Mouse (Mus musculus): ENCODE data around the gene Upp2. TPM values are rescaled to one million over a fixed set of nuclear protein-coding genes. Genes with fewer than 3 reads are reported as not detected.
A peak's percentile ranks its signal among the peaks of the same experiment; 100 is the strongest.

The Upp2 gene
- polyA plus RNA-seq (2016; fragmentation: Nextera tagmentation; extraction: Ambion mirVana): 4.8 and 5.2 TPM in 2 replicates

DNA sequence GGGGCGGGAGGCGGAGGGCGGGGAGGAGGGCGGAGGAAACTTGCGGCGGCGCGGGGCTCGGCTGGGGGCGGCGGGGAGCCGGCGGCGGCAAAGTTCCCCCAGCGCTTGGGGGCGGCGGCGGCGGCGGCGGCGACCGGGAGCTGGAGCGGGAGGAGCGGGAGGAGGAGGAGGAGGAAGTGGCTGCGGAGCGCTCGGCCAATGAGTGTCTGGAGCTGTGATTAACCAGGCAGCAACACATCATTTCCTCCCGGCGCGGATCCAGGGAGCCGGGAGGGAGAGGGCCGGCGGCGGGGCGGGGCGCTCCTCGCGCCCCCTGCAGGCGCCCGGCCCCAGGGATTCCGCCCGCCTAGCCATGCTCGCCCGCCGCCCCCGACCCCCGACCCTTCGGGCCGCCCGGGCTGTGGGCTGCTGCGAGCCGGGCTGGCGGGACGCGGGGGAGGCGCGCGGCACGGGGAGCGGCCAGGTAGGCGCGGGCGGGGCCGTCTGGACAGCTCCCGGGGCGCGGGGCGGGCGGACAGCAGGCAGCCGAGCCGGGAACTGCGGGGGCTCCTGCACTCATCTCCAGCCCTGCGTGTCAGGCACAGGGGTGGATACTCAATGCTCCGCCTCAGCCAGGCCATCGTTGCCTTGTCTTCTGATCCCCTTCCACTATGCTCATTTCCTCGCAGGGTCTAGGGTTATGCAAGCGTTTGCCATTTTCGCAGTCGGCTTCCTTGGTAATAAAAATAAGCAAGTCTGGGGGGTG lies at the start of gene Upp2, which contains the start of gene Acvr1:
Gene Upp2, plus strand, starts transcription at position 233 of the 745 bp plus-strand sequence.
Gene Acvr1, minus strand, starts transcription at position 92 of the 745 bp plus-strand sequence.
- Histone ChIP-seq H3K27ac (peak within 1 kb of the TSS; percentile 96), H3K4me3 (peak within 1 kb of the TSS; percentile 92), H3K36me3 (no peaks in the 10 kb centered on the region), H3K9me3 (no peaks in the 10 kb centered on the region), H3K27me3 (ENCODE audit: insufficient read depth, poor library complexity, severe bottlenecking) (no peaks in the 10 kb centered on the region), H3K4me1 (replicated peaks) (peaks cover 54% of the 10 kb centered on the region)
- peak; percentile 86 for DNase-seq (ENCODE audit: low spot score)
- 1% methylated on average over 58 of the region's 80 CpGs for WGBS

DNA sequence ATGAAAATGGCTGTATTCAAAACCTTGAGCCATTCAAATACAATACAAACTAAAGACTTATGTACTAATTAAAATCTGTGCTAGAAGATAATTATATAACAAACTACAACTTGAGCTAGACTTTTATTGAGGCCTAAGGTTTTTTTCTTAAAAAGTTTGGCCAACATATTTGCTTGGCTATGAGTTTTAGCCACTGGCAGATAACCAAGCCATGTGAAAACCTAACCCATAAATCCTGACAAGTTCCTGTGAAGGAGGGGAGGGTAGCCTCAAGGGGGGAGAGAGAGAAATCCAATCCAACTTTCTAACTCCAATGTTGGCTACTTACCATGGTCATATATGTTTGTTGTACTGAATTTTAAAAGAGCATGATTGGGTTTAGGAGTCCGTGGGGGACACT lies 48.6 kb upstream of the Upp2 start:
- H3K27me3 ChIP-seq (ENCODE audit: insufficient read depth, poor library complexity, severe bottlenecking): no peaks in the 10 kb centered on the region
- H3K4me1 ChIP-seq (replicated peaks): peaks cover 28% of the 10 kb centered on the region
- 84% methylated on average over 1 of the region's 1 CpGs for WGBS
- 0 out of 2 replicates have a peak, but pooled peaks cover 3% of the 10 kb centered on the region for H3K36me3 ChIP-seq
- no peaks in the 10 kb centered on the region for H3K9me3 ChIP-seq
- no peak for DNase-seq (ENCODE audit: low spot score)
- no peak overlapping the region for H3K27ac ChIP-seq
- H3K4me3 ChIP-seq: no peak overlapping the region

DNA sequence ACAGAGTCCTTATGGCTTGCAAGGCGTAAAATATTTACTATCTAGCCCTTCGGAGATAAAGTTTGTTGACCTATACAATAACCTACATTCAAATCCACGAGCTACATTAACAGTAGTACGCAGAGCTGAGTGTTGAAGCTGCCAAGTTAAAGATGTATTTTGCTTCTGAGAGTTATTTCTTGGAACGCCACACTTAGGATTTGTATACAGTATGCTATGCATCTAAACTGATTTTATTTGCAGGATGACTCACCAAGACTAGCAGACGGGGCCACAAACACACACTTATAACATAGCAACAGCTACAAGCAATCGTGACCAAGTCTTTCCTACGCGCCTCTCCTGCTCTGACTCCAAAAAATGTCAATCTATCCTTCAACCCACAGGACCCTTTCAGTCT lies 46.4 kb upstream of the Upp2 start:
- 95% methylated on average over 9 of the region's 9 CpGs for WGBS
- no peak for DNase-seq (ENCODE audit: low spot score)
- no peaks in the 10 kb centered on the region for H3K9me3 ChIP-seq

DNA sequence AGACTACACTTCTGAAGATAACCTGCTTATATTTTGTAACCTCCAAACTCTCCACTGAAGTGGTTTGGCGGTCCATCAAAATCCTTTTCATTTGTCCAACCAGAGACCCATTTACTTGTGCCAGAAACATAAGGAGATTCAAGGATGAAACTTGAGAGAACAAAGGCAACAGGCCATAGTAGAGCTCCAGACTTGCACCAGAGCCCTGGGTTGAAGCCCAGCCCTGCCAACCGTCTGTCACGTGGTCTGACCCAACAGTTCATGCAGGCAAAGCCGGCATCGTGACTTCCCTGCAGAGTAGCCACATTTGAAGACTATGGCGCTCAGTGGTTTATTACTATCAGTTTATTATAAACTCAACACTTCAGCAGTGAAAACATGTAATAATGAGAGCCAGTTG lies 45.5 kb upstream of the Upp2 start:
- Histone ChIP-seq H3K27me3 (ENCODE audit: insufficient read depth, poor library complexity, severe bottlenecking) (no peaks in the 10 kb centered on the region), H3K4me3 (no peak overlapping the region), H3K4me1 (replicated peaks) (peaks cover 12% of the 10 kb centered on the region), H3K36me3 (no peaks in the 10 kb centered on the region), H3K9me3 (no peaks in the 10 kb centered on the region), H3K27ac (no peak overlapping the region)
- no peak for DNase-seq (ENCODE audit: low spot score)
- WGBS: 90% methylated on average over 6 of the region's 6 CpGs

More for the DNA sequence above, 46.4 kb upstream of the Upp2 start:
- H3K4me1 ChIP-seq (replicated peaks): peaks cover 21% of the 10 kb centered on the region
- H3K27ac ChIP-seq: no peak overlapping the region
- H3K36me3 ChIP-seq: no peaks in the 10 kb centered on the region
- no peak overlapping the region for H3K4me3 ChIP-seq
- H3K27me3 ChIP-seq (ENCODE audit: insufficient read depth, poor library complexity, severe bottlenecking): no peaks in the 10 kb centered on the region

DNA sequence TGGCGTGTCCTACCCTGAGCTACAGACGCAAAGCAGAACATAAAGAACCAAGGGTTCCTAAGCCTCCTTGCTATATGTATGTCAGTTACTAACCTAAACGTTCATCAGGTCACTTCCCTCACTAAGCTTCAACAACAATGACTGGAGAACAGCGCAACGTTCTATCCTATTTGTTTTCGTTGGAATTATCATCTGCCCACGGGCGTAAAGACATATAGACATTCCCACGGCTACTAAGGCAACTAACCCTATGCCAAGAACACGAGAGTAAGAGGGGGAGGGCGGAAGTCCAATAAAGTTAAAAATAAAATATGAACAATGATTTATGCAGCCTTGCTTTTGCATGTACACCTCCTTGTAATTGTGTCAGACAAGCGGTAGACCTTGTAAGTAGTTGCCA lies 44.0 kb upstream of the Upp2 start:
- Histone ChIP-seq H3K36me3 (no peaks in the 10 kb centered on the region), H3K9me3 (no peaks in the 10 kb centered on the region), H3K27ac (no peak overlapping the region), H3K27me3 (ENCODE audit: insufficient read depth, poor library complexity, severe bottlenecking) (no peaks in the 10 kb centered on the region), H3K4me3 (no peak overlapping the region), H3K4me1 (replicated peaks) (peaks cover 10% of the 10 kb centered on the region)
- 87% methylated on average over 12 of the region's 12 CpGs for WGBS
- no peak for DNase-seq (ENCODE audit: low spot score)

DNA sequence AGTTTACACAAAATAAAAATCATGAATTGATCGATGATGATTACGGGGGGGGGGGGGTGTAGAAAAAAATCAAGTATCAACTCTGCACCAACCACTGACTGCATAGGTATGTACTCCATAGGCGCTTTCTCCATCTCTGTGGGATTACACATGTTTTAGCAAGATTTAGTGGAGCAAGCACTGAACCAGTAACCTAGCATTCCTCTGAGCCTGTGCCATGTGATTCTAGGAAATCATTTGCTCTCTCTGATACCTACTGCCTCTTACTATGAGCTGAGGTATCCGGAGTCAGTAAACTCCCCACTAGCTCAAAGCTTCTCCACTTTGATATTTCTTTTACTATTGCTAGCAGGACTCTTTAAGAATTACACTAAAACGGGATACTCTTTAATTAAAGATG lies 43.2 kb upstream of the Upp2 start:
- Histone ChIP-seq H3K9me3 (no peaks in the 10 kb centered on the region), H3K4me1 (replicated peaks) (peaks cover 13% of the 10 kb centered on the region), H3K36me3 (no peaks in the 10 kb centered on the region), H3K27ac (no peak overlapping the region), H3K4me3 (no peak overlapping the region), H3K27me3 (ENCODE audit: insufficient read depth, poor library complexity, severe bottlenecking) (no peaks in the 10 kb centered on the region)
- 91% methylated on average over 5 of the region's 5 CpGs for WGBS
- DNase-seq (ENCODE audit: low spot score): no peak

DNA sequence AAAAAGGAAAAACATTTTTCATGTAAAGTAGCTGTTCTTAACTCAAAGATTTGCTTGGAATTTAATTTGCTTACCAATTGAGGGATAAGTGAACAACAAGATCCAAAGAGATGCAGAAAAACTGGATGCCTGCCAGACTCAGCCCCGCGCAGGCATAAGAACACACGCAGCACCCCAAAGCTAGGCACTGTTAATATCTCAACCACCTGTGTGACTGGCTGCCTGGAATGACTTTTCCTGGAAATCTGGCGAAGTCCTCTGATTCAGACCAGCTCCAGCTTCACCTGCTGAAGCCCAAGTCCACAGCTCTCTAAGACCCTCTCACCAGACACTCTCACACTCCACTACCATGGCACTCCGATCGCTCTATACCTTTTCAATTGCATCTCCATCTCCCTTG lies 42.7 kb upstream of the Upp2 start:
- Histone ChIP-seq H3K4me1 (replicated peaks) (peaks cover 15% of the 10 kb centered on the region), H3K4me3 (no peak overlapping the region), H3K9me3 (no peaks in the 10 kb centered on the region), H3K27me3 (ENCODE audit: insufficient read depth, poor library complexity, severe bottlenecking) (no peaks in the 10 kb centered on the region), H3K27ac (no peak overlapping the region), H3K36me3 (no peaks in the 10 kb centered on the region)
- DNase-seq (ENCODE audit: low spot score): no peak
- 95% methylated on average over 6 of the region's 6 CpGs for whole genome bisulfite sequencing

DNA sequence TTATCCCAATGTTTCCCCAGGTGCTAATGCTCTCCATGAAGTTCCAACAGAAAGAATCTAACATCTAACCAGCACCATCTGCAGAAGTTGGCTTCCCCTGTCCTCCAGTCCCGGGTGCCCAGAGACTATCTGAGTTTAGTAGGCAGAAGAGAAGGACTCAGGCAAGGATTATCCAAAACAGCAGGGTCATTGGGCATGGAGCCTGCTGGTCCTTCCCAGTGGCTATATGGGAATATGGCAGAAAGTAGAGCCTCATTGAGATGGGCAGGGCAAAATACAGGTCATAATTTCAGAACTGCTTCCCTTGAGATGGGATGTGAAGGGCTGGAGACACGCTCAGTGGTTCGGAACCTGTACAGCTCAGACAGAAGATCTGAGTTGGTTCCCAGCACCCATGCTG lies 39.3 kb upstream of the Upp2 start:
- WGBS: 75% methylated on average over 3 of the region's 3 CpGs
- no peak overlapping the region for H3K27ac ChIP-seq
- H3K4me3 ChIP-seq: no peak overlapping the region
- H3K4me1 ChIP-seq (replicated peaks): peaks cover 40% of the 10 kb centered on the region
- DNase-seq (ENCODE audit: low spot score): no peak
- no peaks in the 10 kb centered on the region for H3K9me3 ChIP-seq
- H3K36me3 ChIP-seq: no peaks in the 10 kb centered on the region
- no peaks in the 10 kb centered on the region for H3K27me3 ChIP-seq (ENCODE audit: insufficient read depth, poor library complexity, severe bottlenecking)

DNA sequence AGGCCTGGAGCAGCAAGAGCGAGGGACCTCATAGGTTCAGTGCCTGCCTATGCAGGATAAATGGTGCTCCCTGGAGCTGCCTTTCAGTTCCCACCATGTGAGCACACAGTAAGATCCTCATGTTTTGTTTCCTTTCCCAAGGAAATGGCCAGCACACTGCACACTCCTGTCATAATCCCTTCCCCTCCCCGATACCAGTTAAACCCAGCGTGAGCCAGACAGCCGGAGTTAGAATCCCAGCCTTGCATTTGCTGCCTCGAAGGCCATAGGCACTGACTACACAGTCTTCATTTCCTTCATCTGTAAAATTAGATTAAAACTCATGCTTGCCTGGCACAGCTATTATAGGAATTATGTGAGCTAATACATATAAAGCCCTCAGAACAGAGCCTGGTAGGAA lies 37.7 kb upstream of the Upp2 start:
- H3K4me1 ChIP-seq (replicated peaks): peaks cover 55% of the 10 kb centered on the region
- H3K9me3 ChIP-seq: no peaks in the 10 kb centered on the region
- no peak for DNase-seq (ENCODE audit: low spot score)
- WGBS: 82% methylated on average over 5 of the region's 5 CpGs
- no peak overlapping the region for H3K27ac ChIP-seq
- no peaks in the 10 kb centered on the region for H3K27me3 ChIP-seq (ENCODE audit: insufficient read depth, poor library complexity, severe bottlenecking)
- H3K4me3 ChIP-seq: no peak overlapping the region
- H3K36me3 ChIP-seq: no peaks in the 10 kb centered on the region

DNA sequence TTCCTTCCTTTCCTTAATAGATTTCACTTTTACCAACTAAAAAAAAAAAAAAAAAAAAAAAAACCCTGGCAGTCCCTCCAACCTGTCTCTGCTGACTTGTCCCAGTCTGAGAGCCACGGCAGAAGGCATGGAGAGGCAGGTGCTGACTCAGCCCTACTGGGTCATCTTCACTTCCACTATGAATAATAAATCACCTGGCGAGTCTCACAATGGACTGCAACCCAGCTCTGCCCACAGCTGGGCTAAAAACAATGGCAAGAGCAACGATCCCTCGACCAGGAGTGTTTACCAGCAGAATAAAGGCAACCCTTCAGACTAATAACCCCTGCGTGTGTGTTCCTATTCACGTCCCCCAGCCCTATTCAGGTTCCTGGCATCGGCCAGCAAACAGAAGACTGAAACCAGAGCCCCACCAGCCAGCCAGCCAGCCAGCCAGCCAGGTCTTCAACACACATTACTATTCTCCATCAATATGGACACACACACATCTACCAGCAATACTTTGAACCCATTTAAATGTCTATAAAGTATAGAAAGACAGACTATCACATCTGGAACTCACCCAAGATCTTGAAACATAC lies 37.1 kb upstream of the Upp2 start:
- Histone ChIP-seq H3K27me3 (ENCODE audit: insufficient read depth, poor library complexity, severe bottlenecking) (no peaks in the 10 kb centered on the region), H3K9me3 (no peaks in the 10 kb centered on the region), H3K4me3 (no peak overlapping the region), H3K27ac (peak overlapping the region; percentile 50; the same call in 1 of the 2 replicates), H3K4me1 (replicated peaks) (peaks cover 61% of the 10 kb centered on the region), H3K36me3 (no peaks in the 10 kb centered on the region)
- no peak for DNase-seq (ENCODE audit: low spot score)
- 30% methylated on average over 7 of the region's 7 CpGs for WGBS

DNA sequence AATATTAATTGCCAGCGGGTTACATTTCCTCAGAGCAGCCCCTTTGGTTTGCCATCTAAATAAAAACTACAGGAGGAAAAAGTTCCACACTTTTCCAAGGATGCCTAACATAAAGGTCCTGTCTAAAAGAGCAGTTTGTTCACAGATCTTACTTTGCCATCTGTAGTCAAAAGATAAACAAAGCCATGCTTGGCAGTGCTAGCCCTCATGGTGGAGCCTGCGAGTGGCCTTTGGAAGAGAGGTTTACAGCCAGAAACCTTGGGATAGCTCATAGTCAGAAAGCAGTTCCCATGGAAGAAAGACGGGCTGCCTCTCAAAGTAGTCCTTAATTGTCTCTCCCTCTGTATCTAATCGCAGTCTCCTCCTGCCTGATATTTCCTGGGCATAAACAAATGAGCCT lies 36.6 kb upstream of the Upp2 start:
- H3K27me3 ChIP-seq (ENCODE audit: insufficient read depth, poor library complexity, severe bottlenecking): no peaks in the 10 kb centered on the region
- WGBS: 84% methylated on average over 4 of the region's 4 CpGs
- DNase-seq (ENCODE audit: low spot score): no peak
- no peaks in the 10 kb centered on the region for H3K9me3 ChIP-seq
- H3K4me3 ChIP-seq: no peak overlapping the region
- peaks cover 66% of the 10 kb centered on the region for H3K4me1 ChIP-seq (replicated peaks)
- H3K36me3 ChIP-seq: no peaks in the 10 kb centered on the region
- no peak overlapping the region for H3K27ac ChIP-seq

DNA sequence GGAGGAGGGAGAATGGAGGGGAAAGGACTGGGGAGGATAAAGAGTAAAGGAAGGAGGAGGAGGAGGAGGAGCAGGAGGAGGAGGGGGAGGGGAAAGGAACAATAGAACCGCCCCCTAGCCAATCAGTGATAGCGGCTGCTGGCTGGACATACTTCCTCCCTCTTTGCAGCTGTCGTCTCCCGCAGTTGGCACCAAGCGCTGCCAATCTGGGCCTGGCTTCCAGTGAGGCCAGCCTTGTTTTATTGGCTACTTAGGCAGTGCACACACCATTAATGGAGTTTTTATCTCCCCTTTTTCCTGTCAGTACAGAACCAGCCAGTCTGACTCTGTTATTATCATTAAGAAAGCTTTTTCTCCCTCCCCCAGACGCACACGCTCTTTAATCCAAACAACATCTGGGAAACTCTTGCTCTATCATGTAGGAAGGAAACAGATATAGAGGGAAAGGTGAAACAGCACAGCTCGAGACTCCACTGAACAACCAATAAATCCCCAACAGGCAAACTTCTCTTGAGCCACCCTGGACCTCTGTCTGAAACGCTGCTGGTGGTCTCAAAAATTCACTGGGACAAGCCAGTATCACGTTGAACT lies 34.7 kb upstream of the Upp2 start:
- peak overlapping the region; percentile 34 for H3K4me3 ChIP-seq
- H3K4me1 ChIP-seq (replicated peaks): peaks cover 64% of the 10 kb centered on the region
- 20% methylated on average over 10 of the region's 10 CpGs for WGBS
- H3K36me3 ChIP-seq: peaks cover 6% of the 10 kb centered on the region; the same call in 1 of the 2 replicates
- H3K9me3 ChIP-seq: no peaks in the 10 kb centered on the region
- H3K27me3 ChIP-seq (ENCODE audit: insufficient read depth, poor library complexity, severe bottlenecking): no peaks in the 10 kb centered on the region
- H3K27ac ChIP-seq: peak overlapping the region; percentile 72
- DNase-seq (ENCODE audit: low spot score): peak; percentile 72

DNA sequence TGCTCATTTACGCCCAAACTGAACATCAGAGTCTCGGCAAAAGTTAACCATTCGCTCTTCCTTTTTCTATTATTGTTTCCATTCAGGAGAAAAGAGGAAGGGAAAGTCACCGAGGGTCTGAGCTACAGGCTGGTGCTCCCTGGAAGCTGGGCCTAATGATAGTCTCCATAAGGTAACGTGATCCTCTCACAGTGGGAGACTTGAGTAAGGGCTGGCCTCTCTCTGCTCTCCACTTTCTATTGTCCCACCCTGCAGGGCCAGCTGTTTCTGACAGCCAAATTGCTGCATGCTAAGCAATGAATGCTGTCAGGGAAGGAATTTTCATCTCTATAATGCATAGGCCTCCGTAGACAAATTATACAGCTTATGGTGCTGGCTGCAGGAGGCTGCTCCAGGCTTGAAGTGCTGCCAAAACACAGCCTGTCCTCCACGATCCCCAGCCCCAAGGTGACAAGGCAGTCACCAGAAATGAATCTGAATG lies 33.5 kb upstream of the Upp2 start:
- Histone ChIP-seq H3K27ac (peak overlapping the region; percentile 78), H3K4me3 (no peak overlapping the region), H3K4me1 (replicated peaks) (peaks cover 60% of the 10 kb centered on the region), H3K27me3 (ENCODE audit: insufficient read depth, poor library complexity, severe bottlenecking) (no peaks in the 10 kb centered on the region), H3K36me3 (peaks cover 6% of the 10 kb centered on the region; the same call in 1 of the 2 replicates), H3K9me3 (no peaks in the 10 kb centered on the region)
- peak; percentile 69 for DNase-seq (ENCODE audit: low spot score)
- 17% methylated on average over 7 of the region's 7 CpGs for WGBS
